Mouse (Mus musculus) left cerebral cortex, postnatal 36 days (tissue): ENCODE measurements at regions not wholly inside any gene's neighbourhood (a gene's known extent, or its start where the extent isn't known, plus 50 kb on each side); places are given as distances from the start of the nearest gene placed in this dataset.

Experiments
- DNase-seq, 2 experiments: peaks; one replicate each; pipeline ENCODE4 v3.0.0; 2021 to 2022; ENCODE audit warnings: low spot score in 2 of 2, mixed read lengths in 1 of 2
- intact Hi-C: fragments of 180-260 bp; cut with DNase I; formaldehyde crosslinking; loops from one replicate; pipeline ENCODE4 v1.15.1; 2025

- intact Hi-C loops: no loop called here
These were observed 430.4 kb downstream of the Psat1 start for GRCm38 (mm10) chr19:15516566-15517305.

GRCm38 (mm10) chr19:15513197-15513596 is 433.9 kb downstream of the Psat1 start:
- no peak for DNase-seq
- intact Hi-C loops: no loop called here

More at GRCm38 (mm10) chr19:15516566-15517305, 430.4 kb downstream of the Psat1 start:
- DNase-seq: peak; percentile 18 to 41

GRCm38 (mm10) chr19:15510395-15510794 is 436.7 kb downstream of the Psat1 start:
- intact Hi-C loops: no loop called here
- DNase-seq: no peak

- intact Hi-C loops: no loop called here
- DNase-seq: no peak
These were observed 444.2 kb downstream of the Psat1 start for GRCm38 (mm10) chr19:15502985-15503354.

- intact Hi-C loops: no loop called here
These were observed 444.7 kb downstream of the Psat1 start for GRCm38 (mm10) chr19:15502315-15502984.

GRCm38 (mm10) chr19:15495532-15495931 is 451.6 kb downstream of the Psat1 start:
- DNase-seq: no peak
- intact Hi-C loops: no loop called here

More at GRCm38 (mm10) chr19:15502315-15502984, 444.7 kb downstream of the Psat1 start:
- DNase-seq: no peak

GRCm38 (mm10) chr19:15487576-15487975 is 459.6 kb downstream of the Psat1 start:
- peak in 1 of 2 experiments; percentile 13 for DNase-seq
- intact Hi-C loops: no loop called here

- DNase-seq: no peak
- intact Hi-C loops: no loop called here
These were observed 465.5 kb downstream of the Psat1 start for GRCm38 (mm10) chr19:15481605-15482004.

- no peak for DNase-seq
- intact Hi-C loops: no loop called here
These were observed 477.6 kb downstream of the Psat1 start for GRCm38 (mm10) chr19:15469541-15469940.

- peak; percentile 15 to 27 for DNase-seq
- intact Hi-C loops: no loop called here
These were observed 480.4 kb downstream of the Psat1 start for GRCm38 (mm10) chr19:15466713-15467112.

GRCm38 (mm10) chr19:15465063-15465760 is 481.9 kb downstream of the Psat1 start:
- no peak for DNase-seq
- intact Hi-C loops: no loop called here

GRCm38 (mm10) chr19:15457793-15458192 is 489.3 kb downstream of the Psat1 start:
- intact Hi-C loops: no loop called here

GRCm38 (mm10) chr19:15456943-15457735 is 490.0 kb downstream of the Psat1 start:
- intact Hi-C loops: no loop called here
- no peak for DNase-seq

More at GRCm38 (mm10) chr19:15457793-15458192, 489.3 kb downstream of the Psat1 start:
- DNase-seq: no peak

GRCm38 (mm10) chr19:15448989-15449388 is 498.1 kb downstream of the Psat1 start:
- no peak for DNase-seq
- intact Hi-C loops: no loop called here

GRCm38 (mm10) chr19:15431798-15432197 is 515.3 kb downstream of the Psat1 start:
- DNase-seq: no peak
- intact Hi-C loops: no loop called here

- DNase-seq: peak in 1 of 2 experiments; percentile 10
- intact Hi-C loops: no loop called here
These were observed 525.8 kb downstream of the Psat1 start for GRCm38 (mm10) chr19:15421311-15421710.

- DNase-seq: no peak
- intact Hi-C loops: no loop called here
These were observed 548.5 kb downstream of the Psat1 start for GRCm38 (mm10) chr19:15398624-15399023.

GRCm38 (mm10) chr19:15371682-15372081 is 575.5 kb downstream of the Psat1 start:
- intact Hi-C loops: no loop called here
- DNase-seq: peak in 1 of 2 experiments; percentile 4

- no peak for DNase-seq
- intact Hi-C loops: no loop called here
These were observed 580.2 kb downstream of the Psat1 start for GRCm38 (mm10) chr19:15366951-15367350.

GRCm38 (mm10) chr19:15357181-15357580 is 590.0 kb downstream of the Psat1 start:
- intact Hi-C loops: no loop called here
- no peak for DNase-seq
